Mouse (Mus musculus): Measurements from ENCODE around the gene Tmem136.
"Not testable (repeated sequence)": the region's sequence is repeated elsewhere in the genome, so short reads cannot be mapped to it uniquely, and the experiment has no call there.

The Tmem136 gene

GRCm38 (mm10) chr9:43116134-43116996 lies at the start of gene Tmem136:
Gene Tmem136 (minus strand): TSS chr9:43116570.
- peak; percentile 72 for DNase-seq (ENCODE audit: low read depth, low spot score)

- DNase-seq (ENCODE audit: low read depth, low spot score) = no peak
Observed at GRCm38 (mm10) chr9:43155960-43156359, 39.6 kb upstream of the Tmem136 start.

- no peak for DNase-seq (ENCODE audit: low read depth, low spot score)
Observed at GRCm38 (mm10) chr9:43151779-43152178, 35.4 kb upstream of the Tmem136 start.

- no peak for DNase-seq (ENCODE audit: low read depth, low spot score)
Observed at GRCm38 (mm10) chr9:43150957-43151356, 34.6 kb upstream of the Tmem136 start.

GRCm38 (mm10) chr9:43150075-43150474 lies 33.7 kb upstream of the Tmem136 start:
- no peak for DNase-seq (ENCODE audit: low read depth, low spot score)

- no peak for DNase-seq (ENCODE audit: low read depth, low spot score)
Observed at GRCm38 (mm10) chr9:43149498-43149897, 33.1 kb upstream of the Tmem136 start.

- no peak for DNase-seq (ENCODE audit: low read depth, low spot score)
Observed at GRCm38 (mm10) chr9:43145196-43145595, 28.8 kb upstream of the Tmem136 start.

- no peak for DNase-seq (ENCODE audit: low read depth, low spot score)
Observed at GRCm38 (mm10) chr9:43144206-43144810, 27.9 kb upstream of the Tmem136 start.

- peak; percentile 79 for DNase-seq (ENCODE audit: low read depth, low spot score)
Observed at GRCm38 (mm10) chr9:43141839-43142238, 25.5 kb upstream of the Tmem136 start.

GRCm38 (mm10) chr9:43133525-43133924 lies 17.2 kb upstream of the Tmem136 start:
- DNase-seq (ENCODE audit: low read depth, low spot score) = no peak

- no peak for DNase-seq (ENCODE audit: low read depth, low spot score)
Observed at GRCm38 (mm10) chr9:43132380-43132779, 16.0 kb upstream of the Tmem136 start.

GRCm38 (mm10) chr9:43131940-43132339 lies 15.6 kb upstream of the Tmem136 start:
- DNase-seq (ENCODE audit: low read depth, low spot score) = no peak

- no peak for DNase-seq (ENCODE audit: low read depth, low spot score)
Observed at GRCm38 (mm10) chr9:43130684-43131083, 14.3 kb upstream of the Tmem136 start.

- no peak for DNase-seq (ENCODE audit: low read depth, low spot score)
Observed at GRCm38 (mm10) chr9:43127101-43127787, 10.9 kb upstream of the Tmem136 start.

- DNase-seq (ENCODE audit: low read depth, low spot score) = no peak
Observed at GRCm38 (mm10) chr9:43122379-43122778, 6.0 kb upstream of the Tmem136 start.

- not testable (repeated sequence) for DNase-seq (ENCODE audit: low read depth, low spot score)
Observed at GRCm38 (mm10) chr9:43121948-43122347, 5.6 kb upstream of the Tmem136 start.

GRCm38 (mm10) chr9:43116997-43117336 lies 597 bp upstream of the Tmem136 start:
- DNase-seq (ENCODE audit: low read depth, low spot score) = no peak

GRCm38 (mm10) chr9:43115431-43116133 lies 788 bp downstream of the Tmem136 start:
- no peak for DNase-seq (ENCODE audit: low read depth, low spot score)

- DNase-seq (ENCODE audit: low read depth, low spot score) = no peak
Observed at GRCm38 (mm10) chr9:43114833-43115232, 1.5 kb downstream of the Tmem136 start.

- DNase-seq (ENCODE audit: low read depth, low spot score) = no peak
Observed at GRCm38 (mm10) chr9:43110286-43110980, 5.9 kb downstream of the Tmem136 start.

GRCm38 (mm10) chr9:43109125-43109524 lies 7.2 kb downstream of the Tmem136 start:
- no peak for DNase-seq (ENCODE audit: low read depth, low spot score)

All from mesoderm, embryonic 11.5 days (tissue).